Mouse (Mus musculus): ENCODE measurements around the gene Ubap2. TPM values are rescaled to one million over a fixed set of nuclear protein-coding genes. Genes with fewer than 3 reads are reported as not detected.

Ubap2 gene
- polyA plus RNA-seq (2014; fragmentation: Illumina TruSeq; extraction: RNeasy Lipid Tissue Mini Kit (QIAGEN cat#74804); ENCODE audit: low read depth, low replicate concordance), result 33.0 TPM

GRCm38 (mm10) chr4:41274980-41275850 is at the start of gene Ubap2:
TSS of gene Ubap2 (minus strand) at chr4:41275144.

DNA sequence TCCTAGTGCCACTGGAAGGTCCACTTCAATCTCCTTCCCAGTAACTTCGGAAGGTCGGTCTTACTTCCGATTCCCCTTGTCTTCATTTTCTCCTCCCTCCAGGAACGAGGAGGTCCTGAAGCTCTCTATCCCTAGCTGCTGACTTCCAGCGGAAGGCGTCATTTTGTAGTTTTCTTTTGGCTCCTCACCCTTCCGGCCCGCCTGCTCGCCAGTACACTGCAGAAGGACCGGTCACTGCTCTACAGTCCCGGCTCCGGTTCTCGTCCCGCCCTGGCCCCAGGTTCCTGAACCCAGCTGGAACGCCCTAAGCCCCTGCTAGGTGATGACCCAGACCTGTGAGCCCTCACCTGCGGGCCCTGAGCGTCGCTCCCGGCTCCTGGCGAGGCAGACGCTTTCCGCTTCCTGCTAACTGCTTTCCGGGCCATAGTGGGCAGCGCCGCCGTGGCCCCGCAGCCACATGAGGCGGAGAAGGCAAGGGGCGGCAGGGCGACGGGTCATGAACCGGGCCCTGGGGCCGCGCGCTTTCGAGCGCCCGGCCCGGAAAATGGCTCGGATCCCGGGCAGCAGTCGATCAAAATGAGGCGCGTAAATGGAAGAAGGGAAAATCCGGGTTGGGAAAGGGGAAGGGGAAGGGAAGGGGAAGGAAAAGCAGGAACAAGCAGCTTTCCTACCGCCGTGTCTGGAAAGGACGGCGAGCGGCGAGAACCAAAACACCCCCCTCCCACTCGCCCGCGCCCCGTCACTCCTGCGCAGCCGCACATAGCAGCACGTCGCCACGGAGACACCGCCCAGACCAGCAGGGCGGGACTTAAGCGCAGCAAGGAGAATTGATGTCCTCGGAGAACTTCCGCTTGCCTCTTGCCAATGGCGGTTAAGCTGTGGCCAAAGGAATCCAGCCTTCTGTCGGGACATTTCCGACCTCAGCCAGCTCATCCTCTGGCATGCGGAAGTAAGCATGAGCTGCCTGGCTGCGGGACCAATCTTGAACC is 39.5 kb upstream of the Ubap2 start, which contains the start of gene Dcaf12:
Gene Dcaf12 (minus strand): TSS at position 749 of the 989 bp plus-strand sequence.

Other genes starting within 250 kb of the Ubap2 start
- 15.1 TPM for gene Aqp7, start 227.0 kb downstream of the Ubap2 start, polyA plus RNA-seq (2014; fragmentation: Illumina TruSeq; extraction: RNeasy Lipid Tissue Mini Kit (QIAGEN cat#74804); ENCODE audit: low read depth, low replicate concordance)
- 42.8 TPM for gene Aqp3, start 177.0 kb downstream of the Ubap2 start, polyA plus RNA-seq (2014; fragmentation: Illumina TruSeq; extraction: RNeasy Lipid Tissue Mini Kit (QIAGEN cat#74804); ENCODE audit: low read depth, low replicate concordance)
- 1.4 TPM for gene Nol6, start 150.7 kb downstream of the Ubap2 start, polyA plus RNA-seq (2014; fragmentation: Illumina TruSeq; extraction: RNeasy Lipid Tissue Mini Kit (QIAGEN cat#74804); ENCODE audit: low read depth, low replicate concordance)
- 266 TPM for gene Ube2r2, start 139.4 kb downstream of the Ubap2 start, polyA plus RNA-seq (2014; fragmentation: Illumina TruSeq; extraction: RNeasy Lipid Tissue Mini Kit (QIAGEN cat#74804); ENCODE audit: low read depth, low replicate concordance)
- 28.9 TPM for gene Dcaf12, start 39.7 kb upstream of the Ubap2 start, polyA plus RNA-seq (2014; fragmentation: Illumina TruSeq; extraction: RNeasy Lipid Tissue Mini Kit (QIAGEN cat#74804); ENCODE audit: low read depth, low replicate concordance)
- gene Ubap1, start 73.9 kb upstream of the Ubap2 start, polyA plus RNA-seq (2014; fragmentation: Illumina TruSeq; extraction: RNeasy Lipid Tissue Mini Kit (QIAGEN cat#74804); ENCODE audit: low read depth, low replicate concordance), result 51.5 TPM
- gene Kif24, start 189.7 kb upstream of the Ubap2 start, polyA plus RNA-seq (2014; fragmentation: Illumina TruSeq; extraction: RNeasy Lipid Tissue Mini Kit (QIAGEN cat#74804); ENCODE audit: low read depth, low replicate concordance), result 1.1 TPM
- 31.2 TPM for gene Nudt2, start 190.0 kb upstream of the Ubap2 start, polyA plus RNA-seq (2014; fragmentation: Illumina TruSeq; extraction: RNeasy Lipid Tissue Mini Kit (QIAGEN cat#74804); ENCODE audit: low read depth, low replicate concordance)
- gene AI464131, start 227.9 kb upstream of the Ubap2 start, polyA plus RNA-seq (2014; fragmentation: Illumina TruSeq; extraction: RNeasy Lipid Tissue Mini Kit (QIAGEN cat#74804); ENCODE audit: low read depth, low replicate concordance), result 8.9 TPM
- not detected for gene 1110017D15Rik, start 242.2 kb upstream of the Ubap2 start, polyA plus RNA-seq (2014; fragmentation: Illumina TruSeq; extraction: RNeasy Lipid Tissue Mini Kit (QIAGEN cat#74804); ENCODE audit: low read depth, low replicate concordance)